Mouse (Mus musculus): ENCODE results near the gene Sst.
"Not testable (repeated sequence)": the region's sequence is repeated elsewhere in the genome, so short reads cannot be mapped to it uniquely, and the experiment has no call there.

Gene Sst

DNA sequence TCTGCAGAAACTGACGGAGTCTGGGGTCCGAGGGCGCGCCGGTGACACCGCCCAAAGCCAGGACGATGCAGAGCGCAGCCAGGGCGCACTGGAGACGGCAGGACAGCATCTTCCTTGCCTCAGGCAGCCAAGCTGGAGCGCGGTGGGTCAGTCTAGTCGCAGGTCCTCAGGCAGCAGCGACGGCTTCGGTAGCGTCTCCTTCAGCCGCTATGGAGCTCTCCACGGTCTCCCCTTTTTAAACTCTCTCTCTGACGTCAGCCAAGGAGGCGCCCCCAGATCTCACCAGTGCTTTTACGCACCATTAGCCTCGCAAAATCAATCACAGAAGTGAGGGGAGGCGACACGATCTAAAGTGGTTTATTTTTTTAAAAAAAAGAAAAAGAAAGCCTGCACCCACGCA, at the start of gene Sst:
Gene Sst, minus strand, starts transcription at position 323 of the 400 bp plus-strand sequence.
- DNase-seq (ENCODE audit: low read depth, low spot score) = no peak

DNA sequence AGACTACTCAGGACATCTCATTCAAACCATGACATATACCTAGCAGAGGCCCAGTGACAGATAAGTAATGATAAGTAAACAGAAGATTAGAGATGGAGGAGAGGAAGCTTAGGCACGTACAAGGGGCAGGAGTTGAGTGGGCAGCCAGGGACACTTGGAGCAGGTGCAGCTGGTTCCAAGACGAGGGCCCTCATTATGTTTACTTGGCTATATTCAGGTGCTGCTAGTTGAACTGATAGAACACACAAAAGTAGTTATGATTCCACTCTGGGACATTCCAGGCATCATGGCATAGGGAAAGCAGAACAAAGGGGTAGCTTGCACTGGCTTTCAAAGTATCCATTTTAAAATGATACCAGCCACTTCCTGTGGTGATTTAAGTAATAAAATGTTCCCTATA, 43.6 kb upstream of the Sst start:
- DNase-seq (ENCODE audit: low read depth, low spot score) = no peak

DNA sequence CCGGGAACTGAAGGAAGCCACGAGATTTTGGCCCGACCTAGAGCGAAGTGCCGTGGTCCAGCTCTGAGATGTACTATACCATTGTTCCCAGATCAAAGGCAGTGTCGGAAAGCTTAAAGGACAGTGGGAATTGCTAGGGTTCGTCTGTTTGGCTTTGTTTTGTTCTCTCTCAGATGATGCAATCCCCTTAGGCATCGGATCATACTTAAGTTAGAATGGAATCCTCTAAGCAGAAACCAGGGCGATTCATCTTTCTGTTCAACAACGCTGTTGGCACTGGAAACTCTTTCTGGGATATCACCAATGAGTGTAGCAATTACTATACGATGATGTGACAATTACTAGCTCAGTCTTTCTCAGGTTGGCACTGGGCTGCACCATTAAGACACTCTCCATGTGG, 41.5 kb upstream of the Sst start, which contains the start of gene Rtp2:
Gene Rtp2, minus strand, starts transcription at position 101 of the 400 bp plus-strand sequence.
- DNase-seq (ENCODE audit: low read depth, low spot score) = no peak

DNA sequence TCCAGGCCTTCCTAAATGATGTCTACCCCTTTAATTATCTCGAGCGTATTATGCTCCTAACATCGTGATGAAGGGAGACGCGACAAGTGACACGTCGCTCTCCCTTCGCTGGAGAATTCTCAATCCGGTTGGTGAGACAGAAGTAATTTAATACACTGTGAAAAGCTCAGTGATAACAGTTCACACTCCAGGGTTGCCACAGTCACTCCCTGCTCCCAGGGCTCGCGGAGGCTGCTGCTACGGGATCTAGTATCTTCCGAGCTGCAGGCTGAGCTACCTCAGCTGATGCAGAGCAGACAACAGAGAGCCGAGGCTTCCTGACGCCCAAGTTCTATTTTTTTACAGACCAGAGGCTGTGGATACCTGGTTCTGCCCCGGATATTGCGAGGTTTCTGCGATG, 40.5 kb upstream of the Sst start:
- DNase-seq (ENCODE audit: low read depth, low spot score) = no peak

DNA sequence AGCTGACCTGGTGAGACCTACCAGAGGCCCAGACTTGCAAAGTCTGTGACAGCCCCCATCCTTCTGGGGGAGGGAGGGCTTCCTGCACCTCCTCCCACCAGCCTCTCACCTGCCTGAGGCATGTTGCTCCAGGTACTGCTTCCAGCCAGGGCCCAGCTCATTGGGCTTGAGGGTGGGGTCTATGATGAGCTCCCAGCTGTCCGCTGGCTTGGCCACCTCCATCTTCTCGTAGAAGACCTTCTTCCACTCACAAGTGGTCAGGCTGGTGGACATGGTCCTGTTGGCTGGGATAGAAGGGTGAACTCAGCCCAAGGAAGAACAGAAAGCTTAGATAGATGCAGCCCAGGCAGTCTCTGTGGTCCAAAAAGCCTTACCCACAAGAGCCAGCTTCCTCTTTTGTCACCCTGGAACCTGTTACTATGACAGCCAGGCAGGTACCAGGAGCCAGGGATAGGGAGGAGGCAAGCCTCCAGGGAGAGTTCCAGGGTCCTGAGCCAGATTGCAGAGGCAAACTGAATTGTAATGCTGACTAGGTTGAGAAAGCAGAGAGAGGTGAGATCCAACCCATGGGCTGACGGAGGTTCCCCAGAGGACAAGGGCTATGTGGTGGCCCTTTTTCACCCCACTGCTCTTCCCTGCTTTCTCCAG, 39.8 kb upstream of the Sst start:
- no peak for DNase-seq (ENCODE audit: low read depth, low spot score)

DNA sequence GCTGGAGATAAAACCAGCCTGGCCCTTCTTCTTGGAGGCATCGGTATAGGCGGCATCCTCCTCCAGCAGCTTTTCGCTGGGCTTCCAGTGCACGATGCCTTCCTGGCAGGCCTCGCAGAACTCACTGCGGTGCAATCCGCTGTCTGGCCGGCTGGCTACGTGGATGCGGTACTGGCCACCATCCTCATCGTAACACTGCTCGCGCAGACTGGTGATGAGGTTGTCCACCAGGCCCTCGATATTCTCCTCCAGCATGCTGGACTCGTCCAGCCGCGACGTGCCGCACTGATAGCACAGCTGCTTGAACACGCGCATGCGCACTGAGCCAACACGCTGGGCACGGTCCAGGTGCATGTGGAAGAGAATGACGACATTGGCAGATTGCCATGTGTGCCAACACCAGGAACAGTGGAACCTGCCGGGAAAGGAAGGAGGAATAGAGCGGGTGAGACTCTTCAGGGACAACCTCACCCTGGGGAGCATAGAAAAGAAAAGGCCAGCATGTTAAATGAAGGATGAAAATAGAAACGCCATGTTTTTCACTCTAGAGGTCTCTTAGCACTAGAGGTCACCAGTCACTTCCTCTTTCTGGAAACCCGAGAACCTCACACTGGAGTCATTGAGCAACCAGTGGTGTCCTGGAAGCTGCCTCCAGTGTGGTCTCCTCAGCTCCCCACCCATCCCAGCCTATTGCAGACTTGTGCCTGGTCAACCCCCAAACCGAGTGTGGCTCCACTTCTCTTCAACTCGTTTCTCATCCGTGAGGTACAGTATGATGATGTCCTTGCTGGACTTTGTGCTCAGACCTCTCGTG, 36.8 kb upstream of the Sst start:
- DNase-seq (ENCODE audit: low read depth, low spot score) = no peak

DNA sequence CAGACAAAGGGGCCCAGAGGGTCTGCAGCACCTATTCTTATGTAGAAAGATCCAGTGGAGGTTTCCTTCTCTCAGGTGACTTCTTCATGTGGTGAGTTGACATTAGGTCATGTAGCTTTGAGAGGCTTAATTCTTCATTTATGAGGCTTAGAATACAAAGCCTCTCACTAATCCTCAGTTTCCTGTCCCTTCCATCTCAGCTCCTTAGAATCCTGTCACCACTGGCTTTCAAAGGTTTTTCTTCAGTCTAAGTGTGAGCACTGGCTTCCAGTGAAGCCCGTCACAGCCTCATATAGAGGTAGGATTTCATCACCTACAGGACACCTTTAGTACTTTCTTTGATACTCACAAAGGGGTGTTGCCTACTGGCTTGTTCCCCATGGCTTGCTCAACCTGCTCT, 32.1 kb upstream of the Sst start:
- no peak for DNase-seq (ENCODE audit: low read depth, low spot score)

DNA sequence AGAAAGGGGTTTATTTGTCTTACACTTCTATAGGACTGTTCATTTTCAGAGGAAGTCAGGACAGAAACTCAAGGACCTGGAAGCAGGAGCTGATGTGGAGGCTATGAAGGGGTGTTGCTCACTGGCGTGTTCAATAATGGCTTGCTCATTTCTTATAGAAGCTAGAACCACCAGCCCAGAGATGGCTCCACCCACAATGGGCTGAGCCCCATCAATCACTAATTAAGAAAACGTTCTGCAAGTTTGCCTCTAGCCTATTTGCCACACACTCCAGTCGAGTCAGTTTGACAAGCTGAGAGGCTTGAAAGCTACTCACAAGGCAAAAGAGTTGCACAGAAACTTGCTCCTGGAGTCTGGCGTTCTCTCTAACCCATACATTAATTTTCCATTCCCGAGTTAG, 30.9 kb upstream of the Sst start:
- DNase-seq (ENCODE audit: low read depth, low spot score) = no peak

DNA sequence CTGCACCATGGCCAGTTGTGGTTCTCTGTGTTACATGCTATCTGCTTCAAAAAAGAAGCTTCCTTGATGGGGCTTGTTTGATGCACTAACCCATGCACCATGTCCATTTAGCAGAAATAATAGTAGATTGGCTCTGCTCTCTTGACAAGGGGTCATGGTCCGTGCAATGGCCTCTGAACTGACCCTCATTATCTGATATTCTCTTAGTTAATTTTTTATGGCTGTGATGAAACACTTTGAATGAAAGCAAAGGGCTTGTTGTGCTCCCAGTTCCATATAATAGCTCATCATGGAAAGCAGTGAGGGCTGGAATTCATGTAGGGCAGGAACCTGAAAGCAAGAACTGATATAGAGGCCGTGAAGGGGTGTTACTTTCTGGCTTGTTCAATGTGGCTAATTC, 28.7 kb upstream of the Sst start:
- no peak for DNase-seq (ENCODE audit: low read depth, low spot score)

DNA sequence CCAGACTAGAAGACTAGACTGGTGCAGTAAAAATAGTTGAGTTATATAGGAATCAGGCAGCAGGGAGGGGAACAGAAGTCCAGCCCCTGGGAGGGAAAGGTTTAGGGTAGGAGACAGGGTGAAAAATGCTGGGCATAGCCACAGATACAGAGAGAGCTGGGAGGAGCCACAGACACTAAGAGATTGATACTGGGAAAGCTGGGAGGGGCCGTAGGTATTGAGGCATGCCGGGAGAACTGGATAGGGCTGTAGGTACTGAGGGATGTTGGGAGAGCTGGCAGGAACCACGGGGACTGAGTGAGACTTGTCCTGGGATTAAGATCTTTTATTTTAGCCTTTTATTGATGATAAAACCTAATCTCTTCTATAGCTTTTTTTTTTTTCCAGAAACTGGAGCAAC, 22.6 kb upstream of the Sst start:
- DNase-seq (ENCODE audit: low read depth, low spot score) = no peak

DNA sequence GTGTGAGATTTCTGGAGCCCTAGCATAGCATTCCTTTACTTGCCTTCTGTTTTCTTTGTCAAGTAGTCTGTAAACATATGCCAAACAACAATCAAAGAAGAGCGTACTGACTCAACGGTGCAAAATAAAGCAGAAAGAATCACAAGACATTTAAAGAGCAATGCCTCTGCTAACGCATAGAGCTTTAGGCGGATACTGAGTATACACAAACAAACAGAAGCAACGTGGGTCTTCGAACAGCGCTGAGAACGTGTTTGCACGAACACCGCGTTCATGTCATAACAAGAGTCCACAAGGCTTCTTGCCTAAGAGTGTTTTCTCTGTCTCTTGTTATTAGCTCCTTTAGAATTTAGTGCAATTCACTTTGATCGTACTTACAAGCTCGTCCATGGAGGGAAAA, 22.0 kb upstream of the Sst start:
- no peak for DNase-seq (ENCODE audit: low read depth, low spot score)

DNA sequence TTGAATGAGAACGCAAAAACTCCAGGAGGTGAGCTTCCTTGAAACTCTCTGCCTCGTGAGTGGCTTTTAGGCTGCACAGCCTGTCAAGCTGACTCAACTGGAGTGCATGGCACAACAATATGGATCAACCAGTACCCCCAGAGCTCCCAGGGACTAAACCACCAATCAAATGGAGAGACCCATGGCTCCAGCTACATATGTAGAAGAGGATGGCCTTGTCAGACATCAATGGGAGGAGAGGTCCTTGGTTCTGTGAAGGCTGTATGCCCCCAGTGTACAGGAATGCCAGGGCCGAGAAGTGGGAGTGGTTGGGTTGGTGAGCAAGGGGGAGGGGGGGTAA, 18.2 kb upstream of the Sst start:
- not testable (repeated sequence) for DNase-seq (ENCODE audit: low read depth, low spot score)

DNA sequence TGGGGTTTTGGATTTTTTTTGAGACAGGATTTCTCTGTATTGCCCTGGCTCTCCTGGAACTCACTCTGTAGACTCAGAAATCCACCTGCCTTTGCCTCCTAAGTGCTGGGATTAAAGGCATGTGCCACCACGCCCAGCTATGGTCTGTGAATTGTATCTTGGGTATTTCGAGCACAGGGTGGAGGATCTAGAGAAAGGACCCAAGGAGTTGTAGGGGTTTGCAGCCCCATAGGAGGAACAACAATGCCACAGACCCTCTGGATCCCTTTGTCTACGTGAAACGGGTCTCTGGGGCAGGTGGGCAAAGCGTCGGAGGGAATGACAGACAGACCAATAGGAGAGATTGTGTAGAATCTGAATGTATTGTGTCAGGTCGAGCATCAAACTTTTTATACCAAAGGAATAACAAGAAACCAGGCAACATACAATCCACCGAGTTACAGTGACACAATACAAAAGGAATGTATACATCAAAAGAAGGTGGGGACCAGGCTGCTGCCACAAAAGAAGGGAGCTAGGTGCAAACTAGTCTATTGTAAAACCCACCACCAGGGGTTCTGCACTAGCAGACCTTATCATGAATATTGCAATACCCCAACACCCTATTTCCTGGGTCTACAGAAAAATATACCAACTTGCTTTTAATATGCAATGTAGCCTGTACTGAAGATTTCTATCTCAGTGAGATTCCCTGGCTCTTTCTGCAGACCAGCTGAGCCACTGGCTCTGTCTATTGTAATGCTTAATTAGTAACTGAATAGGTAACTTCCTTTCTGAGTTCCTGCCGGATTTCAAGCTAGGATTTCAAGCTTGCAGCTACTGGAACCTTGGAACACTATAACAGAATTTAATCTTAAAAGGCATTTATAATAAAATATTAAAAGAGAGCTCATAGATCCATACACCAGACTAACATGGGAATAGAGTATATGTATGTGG, 17.6 kb upstream of the Sst start:
- not testable (repeated sequence) for DNase-seq (ENCODE audit: low read depth, low spot score)

DNA sequence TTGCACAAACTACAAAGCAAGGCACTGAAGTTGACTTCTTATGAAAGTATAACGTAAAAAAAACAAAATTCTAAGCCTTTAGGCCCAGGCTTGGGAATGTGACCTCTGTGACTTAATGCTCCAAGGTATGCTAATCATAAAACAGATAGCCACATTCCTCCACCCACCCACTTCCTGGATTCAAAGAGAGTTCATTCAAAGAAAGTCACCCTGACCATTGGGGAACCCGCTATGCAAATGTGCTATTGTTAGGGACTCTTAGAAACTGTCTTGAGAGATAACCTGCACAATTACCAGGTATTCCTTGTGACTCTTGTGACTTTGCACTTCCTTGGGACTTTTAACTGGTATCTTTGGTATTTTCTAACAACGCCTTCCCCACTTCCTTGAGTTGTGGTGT, 15.8 kb upstream of the Sst start:
- DNase-seq (ENCODE audit: low read depth, low spot score) = not testable (repeated sequence)

DNA sequence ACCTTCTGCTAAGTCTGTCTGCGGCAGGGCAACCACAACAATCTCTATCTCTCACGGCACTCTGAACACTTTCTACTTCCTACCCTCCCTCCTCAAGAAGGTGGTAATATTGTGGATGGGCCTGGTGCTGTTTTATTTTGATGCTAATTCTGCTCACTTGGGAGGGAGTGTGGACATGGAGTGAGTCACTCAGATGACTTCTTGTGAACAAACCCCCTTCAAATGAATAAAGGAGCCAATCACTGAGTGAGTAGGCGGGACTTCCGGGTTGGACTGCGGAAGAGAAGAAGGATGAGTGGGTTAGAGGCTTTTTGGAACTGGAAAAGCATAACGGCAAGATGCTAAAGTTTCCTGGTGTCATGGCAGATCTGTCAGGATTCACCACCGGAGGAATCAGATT, 10.7 kb upstream of the Sst start:
- DNase-seq (ENCODE audit: low read depth, low spot score) = no peak

DNA sequence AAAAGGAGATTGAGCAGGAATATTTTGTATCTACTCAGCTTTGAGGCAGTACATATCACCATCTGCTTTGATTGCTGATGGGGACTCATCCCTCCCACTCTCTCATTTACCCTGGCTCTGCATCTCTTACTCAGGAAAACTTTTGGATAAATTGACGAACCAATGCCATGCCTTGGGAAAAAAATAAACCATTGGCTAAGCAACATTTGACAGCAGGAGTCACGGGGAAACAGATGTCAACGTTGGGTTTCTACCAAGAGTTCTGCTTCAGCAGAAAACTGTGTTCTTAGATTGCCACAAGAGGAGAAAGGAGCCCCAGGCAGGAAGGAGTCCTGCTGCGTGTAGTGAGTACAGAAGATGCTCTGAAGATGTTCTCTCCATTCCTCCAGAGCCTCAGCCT, 9.3 kb upstream of the Sst start:
- no peak for DNase-seq (ENCODE audit: low read depth, low spot score)

DNA sequence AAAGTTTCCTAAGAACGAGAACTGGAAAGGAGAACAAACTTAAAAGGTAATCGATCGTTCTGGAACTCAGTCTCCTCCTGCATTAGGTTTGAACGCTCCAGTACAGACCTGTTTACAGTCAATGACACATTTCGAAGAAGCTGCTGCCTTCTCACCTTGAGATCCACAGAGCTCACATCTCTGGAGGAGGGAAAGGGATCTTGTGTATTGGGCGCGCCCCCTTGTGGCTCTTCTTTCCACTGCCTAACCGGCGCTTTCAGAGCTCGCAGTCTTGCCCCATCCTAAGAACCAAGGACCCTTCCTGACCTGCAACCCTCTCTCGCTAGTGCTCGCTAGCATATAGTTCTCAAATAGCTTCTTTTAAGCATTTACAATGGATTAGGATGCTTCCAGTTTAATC, 8.1 kb upstream of the Sst start:
- peak; percentile 74 for DNase-seq (ENCODE audit: low read depth, low spot score)

DNA sequence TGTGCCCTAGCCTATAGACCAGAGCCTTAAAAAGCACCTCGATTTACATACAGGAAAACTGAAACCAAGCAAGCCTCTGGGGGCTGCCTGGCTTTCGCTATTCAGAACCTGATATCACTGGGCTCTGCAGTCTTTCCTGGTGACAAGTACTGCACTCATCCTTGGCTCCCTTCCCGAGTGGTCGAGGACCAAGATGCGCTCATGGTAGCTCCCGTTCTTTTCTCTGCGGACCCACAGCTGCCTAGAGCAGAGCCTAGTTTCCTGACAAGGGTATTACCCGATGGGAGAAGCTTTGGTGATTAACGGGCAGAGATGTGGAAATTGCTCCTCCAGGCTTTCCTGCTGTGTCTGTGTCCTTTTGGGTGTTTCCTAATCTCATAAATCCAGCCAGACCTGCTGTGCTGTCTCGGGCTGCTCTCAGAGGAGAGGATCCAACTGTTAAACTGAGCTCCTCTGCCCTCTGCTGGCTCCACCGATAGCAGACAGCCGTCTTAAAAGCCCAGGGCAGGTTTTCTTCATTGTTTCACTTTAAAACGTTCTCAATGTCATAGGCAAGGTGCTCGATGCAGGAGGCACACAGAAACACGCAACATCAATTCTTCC, 7.3 kb upstream of the Sst start:
- peak; percentile 60 for DNase-seq (ENCODE audit: low read depth, low spot score)

DNA sequence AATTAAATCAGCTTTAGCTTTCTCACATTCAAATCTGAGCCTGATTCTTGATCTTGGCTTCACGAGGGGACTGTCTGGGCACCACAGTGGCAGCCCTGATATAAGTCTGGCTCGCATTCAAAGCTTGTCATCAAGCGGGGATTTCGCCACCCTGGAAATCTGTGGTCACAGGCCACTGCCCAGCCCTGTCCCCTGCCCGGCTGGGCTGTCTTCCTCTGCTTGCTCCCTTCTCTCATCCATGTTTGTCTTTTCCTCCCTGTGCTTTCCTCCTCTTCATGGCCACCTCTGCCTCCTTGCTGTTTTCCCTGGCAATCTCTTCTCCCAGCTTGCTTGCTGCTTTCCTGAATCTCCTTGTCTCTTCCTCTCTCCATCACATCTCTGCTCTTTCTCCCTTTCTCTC, 6.7 kb upstream of the Sst start:
- no peak for DNase-seq (ENCODE audit: low read depth, low spot score)

DNA sequence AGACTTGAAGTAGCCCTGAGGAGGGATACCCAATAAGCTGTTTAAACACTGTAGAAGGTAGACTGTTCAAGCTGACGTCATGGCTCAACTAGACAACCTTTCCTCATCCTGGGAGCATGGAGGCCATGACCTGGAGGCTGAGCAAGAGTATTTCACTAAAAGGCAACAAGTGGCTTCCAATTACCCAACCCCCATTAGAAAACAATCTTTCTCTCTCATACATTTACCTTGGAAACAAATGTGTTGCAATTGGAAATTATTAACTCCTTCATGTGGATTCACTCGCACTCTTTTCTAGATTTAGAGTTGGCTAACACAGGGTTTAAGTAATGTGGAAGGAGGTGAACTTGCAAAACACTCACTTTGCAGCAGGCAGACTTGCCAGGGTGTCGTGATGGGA, 4.4 kb upstream of the Sst start:
- no peak for DNase-seq (ENCODE audit: low read depth, low spot score)

DNA sequence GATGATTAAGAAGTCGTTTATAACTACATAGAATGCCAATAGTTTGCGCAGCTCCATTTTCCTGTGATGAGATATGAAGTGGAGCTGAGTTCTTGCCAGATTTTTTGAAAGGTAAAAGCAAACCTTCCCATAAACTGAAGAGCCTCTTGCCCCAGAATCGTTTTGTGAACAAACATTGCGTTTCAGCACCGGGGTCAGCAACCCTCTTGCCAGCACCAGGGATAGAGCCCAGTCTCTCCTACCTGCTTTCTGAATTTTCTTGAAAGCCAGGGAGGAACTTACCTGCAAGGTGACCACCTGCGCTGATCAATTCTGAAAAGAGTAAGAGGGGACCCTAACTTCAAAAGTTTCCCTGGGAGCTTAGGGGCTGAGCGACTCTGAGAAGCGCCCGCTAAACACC, 607 bp downstream of the Sst start:
- no peak for DNase-seq (ENCODE audit: low read depth, low spot score)
